Mouse (Mus musculus) left cerebral cortex, adult 9 months (tissue): ENCODE results near the gene Sf3a2.

ENCODE experiments used
- DNase-seq, 2 experiments: peaks; one replicate each; pipeline ENCODE4 v3.0.0; 2022; ENCODE audit warnings: low spot score in 2 of 2

Sf3a2 gene

DNA sequence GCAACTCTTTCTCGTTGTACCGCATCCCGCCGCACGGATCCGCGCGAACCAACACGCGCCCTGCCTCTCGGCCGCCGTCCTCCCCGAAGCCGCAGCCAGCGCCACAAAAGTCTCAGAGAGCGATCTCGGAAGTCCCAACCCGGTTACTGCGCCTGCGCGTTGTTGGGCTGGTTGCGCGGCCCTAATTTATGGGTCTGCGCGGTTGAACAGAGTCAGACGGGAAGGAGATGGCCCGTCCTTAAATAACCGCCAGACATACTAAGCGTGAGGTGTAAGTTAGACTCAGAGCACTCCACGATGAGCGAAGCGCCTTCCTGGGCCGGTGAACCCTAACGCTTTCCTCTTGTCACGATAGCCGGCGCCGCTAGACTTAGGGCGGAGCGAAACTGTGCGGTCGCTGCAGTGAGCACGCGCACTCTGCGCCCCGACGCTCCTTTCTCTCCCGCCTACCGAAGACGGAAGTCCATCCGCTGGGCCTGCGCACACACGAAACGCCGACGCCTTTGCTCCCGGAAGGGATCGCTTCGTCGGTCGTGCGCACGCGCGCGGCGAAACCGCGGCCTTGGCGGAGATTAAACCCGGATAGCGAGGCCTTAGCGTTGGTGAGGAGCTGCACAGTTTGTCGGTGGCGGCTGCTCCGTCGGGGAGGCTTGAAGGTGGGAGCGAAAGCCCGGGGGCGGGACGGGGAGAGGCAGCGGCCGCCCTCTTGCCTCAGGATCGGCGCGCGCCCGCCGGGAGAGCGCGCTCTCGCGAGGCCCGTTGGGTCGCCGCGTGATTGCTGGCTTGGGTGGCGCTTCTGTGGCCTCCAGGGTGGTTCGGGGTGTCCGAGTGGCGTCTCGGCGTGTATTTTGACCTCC lies at the start of gene Sf3a2, which contains the start of gene Plekhj1:
Gene Sf3a2, plus strand, starts transcription at position 49 of the 857 bp plus-strand sequence.
Gene Plekhj1, minus strand, starts transcription at position 477 of the 857 bp plus-strand sequence.
- peak; percentile 90 to 96 for DNase-seq

- DNase-seq = no peak
These were observed 49.4 kb upstream of the Sf3a2 start for GRCm38 (mm10) chr10:80748609-80749008.

DNA sequence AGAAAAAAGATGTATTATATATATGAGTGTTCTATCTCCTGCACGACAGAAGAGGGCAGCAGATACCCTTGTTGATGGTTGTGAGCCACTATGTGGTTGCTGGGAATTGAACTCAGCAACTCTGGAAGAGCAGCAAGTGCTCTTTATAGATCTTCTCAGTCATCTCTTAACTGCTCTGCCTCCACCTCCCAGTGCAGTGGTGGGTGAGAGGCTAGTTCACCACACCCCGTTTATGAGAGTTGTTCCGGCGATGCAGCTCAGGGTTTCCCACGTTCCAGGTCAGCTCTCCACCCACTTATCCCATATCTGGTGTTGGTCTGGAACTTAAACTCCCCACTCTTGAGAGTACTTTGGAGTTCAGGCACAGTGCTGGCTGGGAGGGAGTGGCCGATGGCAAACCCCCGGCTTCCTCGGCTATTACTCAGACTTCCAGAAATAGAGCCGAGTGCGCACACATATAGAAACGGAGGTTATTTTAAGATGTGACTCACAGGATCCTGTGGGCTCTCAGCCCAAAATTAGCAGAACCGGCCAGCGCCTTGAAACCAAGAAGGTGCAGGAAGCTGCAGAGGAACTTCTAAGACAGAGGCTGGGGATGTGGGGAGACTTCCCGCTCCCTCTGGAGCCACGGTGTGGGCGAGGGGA lies 46.7 kb upstream of the Sf3a2 start:
- peak; percentile 74 to 81 for DNase-seq

GRCm38 (mm10) chr10:80752079-80752625 lies 45.8 kb upstream of the Sf3a2 start:
- DNase-seq = no peak

GRCm38 (mm10) chr10:80754594-80755290 lies 43.3 kb upstream of the Sf3a2 start, which contains the start of gene Dot1l:
Gene Dot1l, plus strand, starts transcription at chr10:80755206.
- DNase-seq = peak; percentile 94 to 97

- no peak for DNase-seq
These were observed 42.5 kb upstream of the Sf3a2 start for GRCm38 (mm10) chr10:80755291-80756015.

DNA sequence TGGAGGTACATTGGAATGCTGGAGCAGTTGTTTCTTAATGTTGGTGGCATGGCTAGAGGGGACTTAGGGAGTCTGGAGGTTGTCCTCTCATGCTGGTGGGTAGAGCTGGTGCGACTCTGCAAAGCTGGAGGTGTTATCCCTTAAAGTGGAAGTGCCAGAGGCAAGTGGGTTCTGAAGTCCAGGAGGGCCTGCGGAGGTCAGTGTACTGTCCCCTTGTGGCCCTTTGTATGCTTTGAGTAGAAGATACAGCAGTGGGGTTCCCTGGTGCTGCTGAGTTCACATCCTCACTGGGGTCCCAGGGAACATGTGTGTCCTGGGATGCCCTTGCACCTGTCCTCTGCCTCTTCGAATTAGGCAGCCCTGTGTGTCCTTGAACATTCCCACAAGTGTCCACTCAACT lies 41.9 kb upstream of the Sf3a2 start:
- DNase-seq = no peak

- no peak for DNase-seq
These were observed 41.5 kb upstream of the Sf3a2 start for GRCm38 (mm10) chr10:80756509-80756908.

GRCm38 (mm10) chr10:80756967-80757366 lies 41.0 kb upstream of the Sf3a2 start:
- peak in 1 of 2 experiments; percentile 71 for DNase-seq

- peak in 1 of 2 experiments; percentile 79 for DNase-seq
These were observed 40.3 kb upstream of the Sf3a2 start for GRCm38 (mm10) chr10:80757717-80758116.

GRCm38 (mm10) chr10:80758651-80759050 lies 39.3 kb upstream of the Sf3a2 start:
- no peak for DNase-seq

DNA sequence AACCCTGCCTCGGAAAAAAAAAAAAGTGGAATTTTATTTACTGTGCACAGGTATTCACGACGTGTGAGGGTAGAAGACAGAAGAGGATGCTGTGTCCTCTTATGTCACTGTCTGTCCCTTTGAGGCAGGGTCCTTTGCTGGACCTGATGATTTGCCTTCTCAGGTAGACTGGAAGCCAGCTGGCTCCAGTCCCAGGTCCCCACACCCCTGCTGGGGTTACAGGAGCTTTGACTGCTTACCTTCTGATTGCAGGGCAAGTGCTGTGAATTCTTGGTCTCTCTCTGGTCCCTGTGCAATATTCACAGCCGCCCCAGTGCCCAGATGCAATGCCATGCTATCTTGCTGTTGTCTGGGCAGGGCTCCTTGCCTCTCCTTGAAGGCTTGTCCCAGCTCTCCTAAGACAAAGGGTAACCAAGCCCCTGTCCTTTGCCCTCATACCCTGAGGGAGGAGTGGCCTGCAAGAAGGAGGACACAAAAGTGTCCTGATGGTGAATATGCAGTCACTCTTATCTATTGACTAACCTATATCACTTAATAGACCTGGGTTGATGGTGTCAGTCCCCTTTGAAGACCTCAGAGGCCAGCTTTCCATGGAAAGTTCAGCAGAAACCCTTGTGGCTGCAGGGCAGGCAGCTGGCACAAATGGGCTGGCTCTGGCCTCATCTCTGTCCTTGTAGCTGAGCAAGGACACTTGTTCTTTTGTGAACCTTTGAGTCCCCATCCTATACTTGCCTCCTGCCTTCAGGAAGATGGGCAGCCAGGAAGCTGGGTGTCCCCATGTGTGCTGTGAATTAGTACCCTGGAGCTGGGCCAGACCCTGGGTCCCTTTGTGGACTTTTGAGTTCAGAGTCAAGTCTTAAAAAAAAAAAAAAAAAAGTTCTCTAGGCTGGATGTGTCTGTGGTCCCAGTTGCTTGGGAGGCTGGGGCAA lies 37.1 kb upstream of the Sf3a2 start:
- no peak for DNase-seq

DNA sequence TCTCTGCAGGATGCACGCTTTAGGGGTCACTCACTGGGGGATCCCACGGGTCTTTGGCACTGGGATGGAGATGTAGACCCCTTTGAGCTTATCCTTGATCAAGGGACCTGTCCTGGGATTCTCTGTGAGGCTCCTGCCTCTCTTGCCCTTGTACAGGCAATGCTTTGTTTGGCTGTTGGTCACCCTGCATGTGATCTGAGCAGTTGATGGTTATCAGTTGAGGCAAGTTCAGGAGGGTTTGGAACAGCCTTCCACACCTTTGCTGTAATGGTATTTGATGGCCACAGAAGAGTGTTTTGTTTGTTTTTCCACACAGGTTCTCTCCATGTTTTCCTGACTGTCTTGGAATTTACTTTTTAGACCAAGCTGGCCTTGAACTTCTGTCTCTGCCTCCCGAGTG lies 36.2 kb upstream of the Sf3a2 start:
- no peak for DNase-seq

DNA sequence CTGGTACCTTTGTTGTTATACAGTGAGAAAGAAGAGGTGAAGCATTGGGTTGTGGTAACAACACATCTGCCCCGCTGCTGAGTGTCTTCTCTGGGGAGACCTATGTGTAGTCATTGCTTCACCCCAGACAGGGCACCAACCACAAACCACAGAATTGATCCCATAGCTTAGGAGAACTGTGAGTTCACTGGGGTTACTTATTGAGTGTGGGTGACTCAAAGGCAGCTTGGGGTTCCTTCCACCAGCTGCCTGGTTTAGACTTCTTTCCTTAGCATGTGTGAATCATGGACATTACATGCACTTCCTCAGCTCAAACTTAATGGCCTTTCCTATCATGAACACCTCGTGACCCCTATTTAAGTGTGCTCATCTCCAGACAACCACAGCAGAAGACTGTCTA lies 34.5 kb upstream of the Sf3a2 start:
- no peak for DNase-seq

DNA sequence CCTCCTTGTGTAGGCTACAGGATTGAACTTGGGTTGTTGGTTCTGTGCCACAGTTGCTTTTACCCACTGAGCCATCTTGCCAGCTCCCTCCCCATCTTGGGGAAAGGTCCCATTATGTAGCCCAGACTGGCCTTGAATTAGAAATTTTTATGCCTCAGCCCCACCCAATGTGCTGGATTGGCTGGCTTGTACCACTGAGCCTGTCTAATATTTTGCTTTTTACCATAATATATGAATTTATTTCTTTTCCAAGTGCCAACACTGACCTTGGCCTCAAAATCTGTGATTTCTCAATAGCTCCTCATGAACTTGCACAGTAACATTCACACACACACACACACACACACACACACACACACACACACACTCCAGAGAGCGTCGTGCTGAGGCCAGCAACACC lies 32.3 kb upstream of the Sf3a2 start:
- no peak for DNase-seq

- DNase-seq = no peak
These were observed 31.7 kb upstream of the Sf3a2 start for GRCm38 (mm10) chr10:80766161-80766815.

DNA sequence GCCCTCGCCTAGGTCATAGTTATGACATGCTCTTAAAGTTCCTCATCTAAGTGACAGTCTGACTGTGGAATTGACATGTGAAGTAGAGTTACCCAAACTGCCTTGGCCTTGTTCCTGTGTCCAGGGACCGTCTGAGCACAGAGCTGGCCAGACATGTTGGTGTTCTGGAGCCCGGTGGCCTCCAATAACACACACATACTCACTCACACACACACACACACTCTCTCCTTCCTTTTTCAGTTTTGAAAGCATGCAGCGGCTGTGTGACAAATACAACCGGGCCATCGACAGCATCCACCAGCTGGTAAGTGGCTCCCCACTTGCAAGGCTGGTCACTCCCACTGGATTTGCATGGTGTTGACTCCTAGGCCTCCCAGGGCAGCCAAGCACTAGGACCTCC lies 29.6 kb upstream of the Sf3a2 start:
- no peak for DNase-seq

DNA sequence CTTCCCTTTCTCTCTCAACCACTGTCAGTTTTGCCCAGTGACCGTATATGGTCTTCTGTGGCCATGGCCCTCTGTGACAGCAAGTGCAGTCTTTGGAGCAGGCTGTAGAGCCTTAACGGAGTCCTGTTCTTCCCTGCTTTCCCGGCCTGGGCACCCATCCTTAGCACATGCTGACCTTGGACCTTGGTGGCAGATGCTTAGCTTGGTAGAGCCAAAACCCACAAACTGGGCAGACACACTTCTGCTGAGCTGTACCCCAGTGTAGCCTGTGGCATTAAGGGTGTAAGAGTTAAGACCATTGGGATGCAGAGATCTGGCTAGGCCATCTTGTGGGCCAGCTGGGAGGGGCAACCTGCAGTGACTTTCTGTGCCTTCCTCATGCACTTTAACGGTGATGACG lies 24.2 kb upstream of the Sf3a2 start:
- DNase-seq = no peak

DNA sequence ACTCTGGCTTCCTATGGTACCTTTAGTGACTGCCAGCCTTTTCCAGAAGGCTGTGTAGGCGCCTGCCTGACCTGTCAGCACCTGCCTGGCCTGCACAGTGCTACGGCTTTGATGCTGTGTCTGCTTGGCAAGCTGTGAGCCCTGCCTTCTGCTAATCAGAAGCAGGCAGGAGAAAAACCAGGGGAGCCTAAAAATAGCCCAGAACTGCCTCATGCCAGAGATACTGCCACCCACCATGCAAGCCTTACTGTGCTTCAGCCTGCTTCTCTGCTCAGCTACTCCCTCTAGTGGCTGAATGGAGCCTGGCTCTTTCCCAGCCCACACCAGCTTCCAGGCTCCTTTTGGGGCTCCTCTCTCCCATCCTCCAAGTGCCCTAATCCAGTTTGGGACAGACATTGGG lies 23.4 kb upstream of the Sf3a2 start:
- DNase-seq = peak; percentile 86 to 93

DNA sequence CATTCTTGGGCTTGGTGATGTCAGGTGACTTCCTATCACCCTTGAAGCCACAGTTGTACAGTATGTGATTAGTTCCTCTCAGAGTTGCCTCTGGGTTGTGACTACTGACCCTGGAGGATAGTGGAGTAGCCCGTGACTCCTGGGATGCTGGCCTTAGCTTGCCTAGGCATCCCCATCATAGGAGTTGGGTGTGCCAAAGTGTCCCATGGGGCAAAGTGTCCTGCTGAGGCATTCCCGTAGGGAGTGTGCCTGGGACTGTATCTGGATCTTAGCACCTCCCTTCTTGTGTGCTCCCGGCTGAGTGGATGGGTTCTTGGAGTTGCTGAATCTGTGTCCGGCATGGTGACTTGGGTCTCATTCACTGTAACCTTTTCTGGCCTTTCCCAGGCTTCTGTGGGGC lies 23.0 kb upstream of the Sf3a2 start:
- DNase-seq = no peak
